In the genomic region with DNA sequence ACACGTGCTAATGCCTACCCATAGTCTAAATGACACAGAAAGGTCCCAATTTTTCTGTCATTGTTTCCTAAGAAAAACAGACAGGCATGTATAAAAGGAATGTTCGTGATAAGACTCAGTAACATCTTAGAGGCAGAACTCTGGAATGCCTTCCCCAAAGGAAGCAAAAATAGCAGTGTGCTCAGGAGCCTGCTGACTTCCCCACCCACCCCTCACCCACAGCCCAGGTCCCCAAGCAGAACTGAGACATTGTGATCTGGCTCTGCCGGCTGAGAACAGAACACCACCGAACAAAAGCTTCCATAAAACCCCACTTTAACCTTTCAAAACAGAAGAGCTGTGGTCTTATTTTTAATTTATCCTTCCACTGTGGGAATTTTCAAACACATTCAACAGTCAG, we compare ENCODE assay signal across 23 mouse cellular contexts.
DNase-seq lines count a peak whose midpoint lies in the region; ATAC-seq and TF ChIP-seq lines count a peak whose summit lies in the region.
"Had no signal": no experiment of that assay in that cellular context is flagged by ENCODE, and none has a peak within 500 bp of the region (broad histone marks: within the 10 kb centered on the region; RNA-seq: fewer than 3 reads in every experiment).

No protein-coding gene starts in this region.

- no peak; the same call in 1 of the 2 replicates for ATAC-seq in heart, embryonic 11.5 days (replicated peaks; ENCODE audit: insufficient number of reproducible peaks, low FRiP score, low TSS enrichment)
- no peak for ATAC-seq in heart, embryonic 12.5 days (ENCODE audit: insufficient number of reproducible peaks, low FRiP score)
- no peak for ATAC-seq in cerebellum, adult (ENCODE audit: insufficient number of reproducible peaks, low FRiP score, low TSS enrichment)
- ATAC-seq: forebrain, embryonic 15.5 days had no signal

- peaks cover 16% of the 10 kb centered on the region for H3K4me1 ChIP-seq in heart, embryonic 11.5 days (ENCODE audit: control insufficient read depth, insufficient read depth, low read length)
- peaks cover 42% of the 10 kb centered on the region for H3K4me1 ChIP-seq in heart, embryonic 12.5 days (replicated peaks)
- H3K4me1 ChIP-seq in olfactory bulb, adult 2 months (ENCODE audit: control insufficient read depth, insufficient read depth, low read length): peaks cover 28% of the 10 kb centered on the region
- H3K4me1 ChIP-seq: embryonic facial prominence, embryonic 13.5 days; embryonic facial prominence, embryonic 15.5 days; forebrain, embryonic 15.5 days had no signal

- no peak overlapping the region for H3K27ac ChIP-seq in heart, embryonic 11.5 days (ENCODE audit: low read depth, low read length)
- H3K27ac ChIP-seq in heart, embryonic 12.5 days (ENCODE audit: poor library complexity, severe bottlenecking): no peak overlapping the region
- H3K27ac ChIP-seq in olfactory bulb, adult 2 months (ENCODE audit: insufficient read depth, low read depth, low read length): peak overlapping the region; percentile 77
- H3K27ac ChIP-seq: embryonic facial prominence, embryonic 13.5 days; embryonic facial prominence, embryonic 15.5 days; forebrain, embryonic 10.5 days; forebrain, embryonic 12.5 days; forebrain, embryonic 15.5 days had no signal

- H3K9me3 ChIP-seq in heart, embryonic 11.5 days (replicated peaks; ENCODE audit: control insufficient read depth, low read length): no peaks in the 10 kb centered on the region
- 0 out of 2 replicates have a peak, but pooled peaks cover 3% of the 10 kb centered on the region for H3K9me3 ChIP-seq in heart, embryonic 12.5 days (replicated peaks)
- H3K9me3 ChIP-seq: embryonic facial prominence, embryonic 13.5 days; embryonic facial prominence, embryonic 15.5 days; forebrain, embryonic 10.5 days; forebrain, embryonic 12.5 days; forebrain, embryonic 15.5 days had no signal

- no peaks in the 10 kb centered on the region for H3K36me3 ChIP-seq in heart, embryonic 11.5 days (ENCODE audit: control insufficient read depth, insufficient read depth, low read length)
- no peaks in the 10 kb centered on the region for H3K36me3 ChIP-seq in heart, embryonic 12.5 days
- H3K36me3 ChIP-seq: embryonic facial prominence, embryonic 13.5 days; embryonic facial prominence, embryonic 15.5 days; forebrain, embryonic 10.5 days; forebrain, embryonic 12.5 days; forebrain, embryonic 15.5 days had no signal

- 23% methylated on average over 4 of the region's 4 CpGs for WGBS in heart, embryonic 11.5 days (ENCODE audit: insufficient replicate concordance)
- WGBS in heart, embryonic 12.5 days: 22% methylated on average over 4 of the region's 4 CpGs
- WGBS in olfactory bulb, adult 2 months: 26% methylated on average over 4 of the region's 4 CpGs

- no peak for TF ChIP-seq POLR2A in olfactory bulb, adult 2 months (IDR thresholded peaks at IDR 0.05; ENCODE audit: insufficient read depth, low read depth, low read length)

- H3K4me3 ChIP-seq in heart, embryonic 11.5 days (ENCODE audit: low read depth, low read length): no peak overlapping the region
- H3K4me3 ChIP-seq in heart, embryonic 12.5 days: no peak overlapping the region
- H3K4me3 ChIP-seq in olfactory bulb, adult 2 months (ENCODE audit: insufficient read depth, low read depth, low read length): no peak overlapping the region
- H3K4me3 ChIP-seq: embryonic facial prominence, embryonic 13.5 days; embryonic facial prominence, embryonic 15.5 days; erythroblast, embryonic 14.5 days; forebrain, embryonic 10.5 days; forebrain, embryonic 12.5 days; forebrain, embryonic 15.5 days had no signal

- TF ChIP-seq CTCF in olfactory bulb, adult 2 months (IDR thresholded peaks at IDR 0.05; ENCODE audit: insufficient read depth, low read depth, low read length): no peak

- no peak overlapping the region for H3K4me2 ChIP-seq in heart, embryonic 11.5 days
- H3K4me2 ChIP-seq in heart, embryonic 12.5 days: 0 out of 2 replicates have a peak overlapping the region, but pooled peaks have one; percentile 14
- H3K4me2 ChIP-seq: embryonic facial prominence, embryonic 13.5 days; embryonic facial prominence, embryonic 15.5 days; forebrain, embryonic 12.5 days; forebrain, embryonic 15.5 days had no signal

- no peaks in the 10 kb centered on the region for H3K27me3 ChIP-seq in heart, embryonic 11.5 days (ENCODE audit: control insufficient read depth, insufficient read depth, low read length)
- H3K27me3 ChIP-seq in heart, embryonic 12.5 days (replicated peaks): no peaks in the 10 kb centered on the region
- H3K27me3 ChIP-seq: embryonic facial prominence, embryonic 13.5 days; embryonic facial prominence, embryonic 15.5 days; forebrain, embryonic 12.5 days; forebrain, embryonic 15.5 days had no signal

- H3K9ac ChIP-seq in heart, embryonic 11.5 days (ENCODE audit: low read depth, low read length): no peak overlapping the region
- H3K9ac ChIP-seq in heart, embryonic 12.5 days: no peak overlapping the region
- H3K9ac ChIP-seq: embryonic facial prominence, embryonic 13.5 days; embryonic facial prominence, embryonic 15.5 days; forebrain, embryonic 12.5 days; forebrain, embryonic 15.5 days had no signal

- peak; percentile 42 for DNase-seq in heart, adult 11 months
- DNase-seq in heart, adult 9 months (ENCODE audit: low spot score in 2 of 2): no peak
- peak; percentile 59 for DNase-seq in brain, adult 2 months (ENCODE audit: low read depth, low spot score)
- DNase-seq: adrenal gland, adult 2 months; adrenal gland, postnatal 10 days; adrenal gland, postnatal 25 days; cerebellum, adult 11 months; cerebellum, adult 18-20 months; cerebellum, adult 8-10 months; cerebellum, adult 9-11 months; cerebellum, postnatal 14 days; cerebellum, postnatal 36 days; embryo, embryonic 11 days had no signal

Comparison
In these comparisons a context has a peak if more than half of its experiments do, and no peak if none do; other contexts are left out.
1. DNase-seq: peak in heart, adult 11 months (single experiment) and brain, adult 2 months (single experiment); none in heart, adult 9 months (0 of 2).